Mouse (Mus musculus): ENCODE data around the gene Ccn1.

DNA sequence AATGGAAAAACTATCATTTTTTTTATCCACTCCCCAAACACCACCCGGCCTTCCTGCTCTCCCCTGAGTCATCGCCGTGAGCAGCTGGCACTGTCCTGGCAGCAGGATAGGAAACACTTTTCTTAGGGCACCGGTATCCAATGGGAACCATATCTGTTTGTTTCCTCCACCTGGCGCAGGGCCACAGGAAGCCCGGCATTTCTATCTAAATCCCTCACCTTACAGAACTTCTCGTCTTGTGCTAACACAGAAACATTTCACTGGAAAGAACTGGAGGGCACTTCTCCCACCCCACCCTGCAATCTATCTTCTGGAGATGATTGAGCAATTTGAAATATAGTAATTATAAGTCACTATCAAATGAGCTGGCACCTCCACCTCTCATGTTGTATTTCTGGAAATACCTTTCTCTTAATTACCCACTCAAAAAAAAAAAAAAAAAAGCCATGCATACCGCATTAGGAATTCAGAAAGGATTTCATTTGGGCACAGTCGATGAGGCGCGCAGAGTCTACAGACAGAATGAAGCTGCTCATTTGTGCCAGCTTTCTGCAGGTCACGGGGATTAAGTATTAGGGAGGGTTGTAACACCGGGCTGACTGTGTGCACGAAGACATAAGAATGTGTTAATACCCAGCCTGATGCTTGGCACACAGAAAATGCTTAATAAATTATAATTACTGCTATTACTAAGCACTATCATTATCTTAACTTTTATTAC lies 7.4 kb upstream of the Ccn1 start:
- TF ChIP-seq CTCF (IDR thresholded peaks at IDR 0.05; ENCODE audit: low read depth) (no peak), EP300 (IDR thresholded peaks at IDR 0.05; ENCODE audit: low read depth) (no peak)

Data from liver, postnatal 0 days (tissue).